13 mouse cellular contexts compared by ENCODE assay signal in the genomic region with DNA sequence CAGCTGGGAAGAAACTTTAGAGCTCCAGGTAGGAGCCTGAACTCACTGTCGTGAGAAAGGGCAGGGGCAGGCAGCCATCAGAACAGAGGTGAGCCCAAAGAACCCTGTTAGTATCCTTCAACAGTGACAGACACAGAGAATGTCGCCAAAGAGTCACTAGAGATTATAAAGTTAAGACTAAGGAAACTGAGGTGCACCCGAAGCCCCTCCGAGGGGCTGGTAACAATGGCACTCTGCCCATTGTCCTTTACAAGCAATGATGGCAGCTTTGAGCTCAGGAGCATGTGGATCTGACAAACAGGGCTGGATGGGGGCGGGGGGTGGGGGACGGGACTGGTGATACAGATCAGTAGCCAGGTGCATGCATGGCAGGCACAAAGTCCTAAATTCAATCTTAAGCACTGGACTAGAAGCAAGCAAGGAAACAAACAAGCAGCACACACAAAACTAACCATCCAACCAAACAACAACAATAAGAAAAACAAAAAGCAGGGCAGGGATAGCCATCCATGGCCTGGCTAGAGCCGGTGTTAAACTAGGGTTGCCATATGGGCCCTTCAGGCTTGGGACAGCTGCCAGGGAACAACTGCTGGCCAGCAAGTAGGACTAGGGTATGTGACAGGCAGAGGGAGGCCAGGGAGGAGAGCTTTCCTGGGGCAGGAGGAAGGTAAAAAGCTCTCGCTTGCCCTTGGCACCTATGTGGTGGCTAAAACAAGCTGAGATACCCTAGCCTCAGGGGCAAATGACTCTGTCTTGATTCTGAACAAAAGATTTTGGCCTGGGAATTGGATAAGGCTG. TPM values are rescaled to one million over a fixed set of nuclear protein-coding genes. Genes with fewer than 3 reads are reported as not detected.
A peak's percentile ranks its signal among the peaks of the same experiment; 100 is the strongest.
DNase-seq lines count a peak whose midpoint lies in the region; ATAC-seq lines count a peak whose summit lies in the region.
"Had no signal": no experiment of that assay in that cellular context is flagged by ENCODE, and none has a peak within 500 bp of the region (broad histone marks: within the 10 kb centered on the region; RNA-seq: fewer than 3 reads in every experiment).

No protein-coding gene starts in this region.

- no peak overlapping the region for H3K27ac ChIP-seq in hindbrain, embryonic 14.5 days
- H3K27ac ChIP-seq in hindbrain, embryonic 10.5 days, result no peak overlapping the region
- no peak overlapping the region for H3K27ac ChIP-seq in midbrain, embryonic 15.5 days
- H3K27ac ChIP-seq: limb, embryonic 12.5 days; midbrain, embryonic 10.5 days had no signal

- intact Hi-C loops in gastrocnemius, postnatal 14 days (cut with DNase I; ENCODE audit: low total_unique reads), result no loop called here

- H3K4me3 ChIP-seq in hindbrain, embryonic 14.5 days (replicated peaks; ENCODE audit: low read length), result no peak overlapping the region
- no peak overlapping the region for H3K4me3 ChIP-seq in hindbrain, embryonic 10.5 days
- no peak overlapping the region for H3K4me3 ChIP-seq in midbrain, embryonic 15.5 days
- H3K4me3 ChIP-seq: erythroblast, embryonic 14.5 days; limb, embryonic 12.5 days; midbrain, embryonic 10.5 days had no signal

- no peaks in the 10 kb centered on the region for H3K27me3 ChIP-seq in hindbrain, embryonic 14.5 days (ENCODE audit: control insufficient read depth, insufficient read depth, low read length)
- peaks cover 32% of the 10 kb centered on the region for H3K27me3 ChIP-seq in hindbrain, embryonic 10.5 days (ENCODE audit: insufficient read depth, poor library complexity, severe bottlenecking)
- no peaks in the 10 kb centered on the region for H3K27me3 ChIP-seq in midbrain, embryonic 15.5 days (replicated peaks)

- ATAC-seq in hindbrain, embryonic 14.5 days (ENCODE audit: low FRiP score), result no peak
- no peak for ATAC-seq in midbrain, embryonic 15.5 days (replicated peaks)

- H3K36me3 ChIP-seq in hindbrain, embryonic 14.5 days (replicated peaks; ENCODE audit: control insufficient read depth, insufficient read depth), result 0 out of 2 replicates have a peak, but pooled peaks cover 6% of the 10 kb centered on the region
- no peaks in the 10 kb centered on the region for H3K36me3 ChIP-seq in hindbrain, embryonic 10.5 days
- H3K36me3 ChIP-seq in midbrain, embryonic 15.5 days (replicated peaks), result no peaks in the 10 kb centered on the region
- H3K36me3 ChIP-seq: limb, embryonic 12.5 days; midbrain, embryonic 10.5 days had no signal

- H3K4me2 ChIP-seq in hindbrain, embryonic 14.5 days (replicated peaks), result no peak overlapping the region
- no peak overlapping the region for H3K4me2 ChIP-seq in midbrain, embryonic 15.5 days
- H3K4me2 ChIP-seq: limb, embryonic 12.5 days; lung, embryonic 14.5 days had no signal

- 71% methylated on average over 8 of the region's 8 CpGs for WGBS in hindbrain, embryonic 14.5 days
- 74% methylated on average over 8 of the region's 8 CpGs for WGBS in hindbrain, embryonic 10.5 days
- 75% methylated on average over 8 of the region's 8 CpGs for WGBS in midbrain, embryonic 15.5 days

- H3K9ac ChIP-seq in hindbrain, embryonic 14.5 days, result 0 out of 2 replicates have a peak overlapping the region, but pooled peaks have one; percentile 3
- no peak overlapping the region for H3K9ac ChIP-seq in midbrain, embryonic 15.5 days
- H3K9ac ChIP-seq: limb, embryonic 12.5 days; lung, embryonic 14.5 days had no signal

- H3K4me1 ChIP-seq in hindbrain, embryonic 14.5 days (replicated peaks; ENCODE audit: control insufficient read depth, insufficient read depth, low read length), result peaks cover 24% of the 10 kb centered on the region; the same call in 1 of the 2 replicates
- peaks cover 32% of the 10 kb centered on the region for H3K4me1 ChIP-seq in hindbrain, embryonic 10.5 days (replicated peaks)
- peaks cover 24% of the 10 kb centered on the region for H3K4me1 ChIP-seq in midbrain, embryonic 15.5 days

- DNase-seq in adrenal gland, postnatal 14 days, result peak; percentile 50
- DNase-seq in adrenal gland, adult 8-10 months, result no peak
- DNase-seq in hindbrain, embryonic 14.5 days (ENCODE audit: low spot score), result no peak
- no peak for DNase-seq in hindbrain, embryonic 10.5 days (ENCODE audit: low spot score)
- peak; percentile 94 for DNase-seq in cerebellum, adult 11 months
- DNase-seq in gastrocnemius, postnatal 14 days, result peak; percentile 59
- DNase-seq in lung, postnatal 14 days, result no peak
- DNase-seq: lung, embryonic 14.5 days had no signal

- no peaks in the 10 kb centered on the region for H3K9me3 ChIP-seq in hindbrain, embryonic 14.5 days (ENCODE audit: control insufficient read depth, low read length)
- H3K9me3 ChIP-seq in hindbrain, embryonic 10.5 days, result no peaks in the 10 kb centered on the region
- H3K9me3 ChIP-seq in midbrain, embryonic 15.5 days, result no peaks in the 10 kb centered on the region
- H3K9me3 ChIP-seq: limb, embryonic 12.5 days; midbrain, embryonic 10.5 days had no signal

RNA-seq across cellular contexts. Expression of a gene that starts 2.9 kb away (rescaled TPM):
- 2.3 and 2.8 TPM in 2 replicates for total RNA-seq in adrenal gland, postnatal 14 days (2021)
- total RNA-seq in adrenal gland, adult 8-10 months (2022), result 1 to 10 TPM; 1.0 to 1.6 (median 1.3) TPM
- 5.4 and 5.6 TPM in 2 replicates for polyA plus RNA-seq in hindbrain, embryonic 14.5 days (2014; fragmentation: Nextera tagmentation; extraction: Ambion mirVana)
- polyA plus RNA-seq in hindbrain, embryonic 10.5 days (2016; fragmentation: Nextera tagmentation; extraction: Ambion mirVana), result 1.4 and 2.6 TPM in 2 replicates
- total RNA-seq in gastrocnemius, postnatal 14 days (2021), result 10 to 100 TPM; 41.9 to 49.8 TPM
- 9.7 TPM in 2 replicates for polyA plus RNA-seq in midbrain, embryonic 15.5 days (2015; fragmentation: Nextera tagmentation; extraction: Ambion mirVana)
- total RNA-seq: neutrophil, adult 5-6 weeks had no signal
- polyA plus RNA-seq: erythroblast, embryonic 14.5 days had no signal

RNA-seq across cellular contexts. Expression of a gene that starts 5.2 kb away (rescaled TPM):
- total RNA-seq in adrenal gland, postnatal 14 days (2021), result 23.1 and 23.9 TPM in 2 replicates
- total RNA-seq in adrenal gland, adult 8-10 months (2022), result 10 to 100 TPM; 11.6 to 19.6 (median 17.9) TPM
- polyA plus RNA-seq in hindbrain, embryonic 14.5 days (2014; fragmentation: Nextera tagmentation; extraction: Ambion mirVana), result 16.7 and 19.1 TPM in 2 replicates
- polyA plus RNA-seq in hindbrain, embryonic 10.5 days (2016; fragmentation: Nextera tagmentation; extraction: Ambion mirVana), result 12.1 and 13.4 TPM in 2 replicates
- total RNA-seq in gastrocnemius, postnatal 14 days (2021), result 10 to 100 TPM; 12.0 to 13.2 TPM
- polyA plus RNA-seq in midbrain, embryonic 15.5 days (2015; fragmentation: Nextera tagmentation; extraction: Ambion mirVana), result 20.1 and 21.1 TPM in 2 replicates

RNA-seq across cellular contexts. Expression of a gene that starts 47.5 kb away (rescaled TPM):
- 20.5 and 63.5 TPM in 2 replicates for total RNA-seq in adrenal gland, postnatal 14 days (2021)
- total RNA-seq in adrenal gland, adult 8-10 months (2022), result 10 to 100 TPM in 1 of 4 experiments, 1 to 10 TPM in 3; 4.1 to 62.8 (median 6.5) TPM
- 6.0 and 6.7 TPM in 2 replicates for polyA plus RNA-seq in hindbrain, embryonic 14.5 days (2014; fragmentation: Nextera tagmentation; extraction: Ambion mirVana)
- polyA plus RNA-seq in hindbrain, embryonic 10.5 days (2016; fragmentation: Nextera tagmentation; extraction: Ambion mirVana), result 8.8 and 9.7 TPM in 2 replicates
- 10 to 100 TPM; 17.2 to 23.8 TPM for total RNA-seq in gastrocnemius, postnatal 14 days (2021)
- polyA plus RNA-seq in midbrain, embryonic 15.5 days (2015; fragmentation: Nextera tagmentation; extraction: Ambion mirVana), result 7.2 and 7.4 TPM in 2 replicates

RNA-seq across cellular contexts. Expression of a gene that starts 53.7 kb away (rescaled TPM):
- total RNA-seq in adrenal gland, postnatal 14 days (2021), result 34.9 and 42.8 TPM in 2 replicates
- 10 to 100 TPM; 32.7 to 41.4 (median 34.9) TPM for total RNA-seq in adrenal gland, adult 8-10 months (2022)
- polyA plus RNA-seq in hindbrain, embryonic 14.5 days (2014; fragmentation: Nextera tagmentation; extraction: Ambion mirVana), result 1.9 and 2.3 TPM in 2 replicates
- polyA plus RNA-seq in hindbrain, embryonic 10.5 days (2016; fragmentation: Nextera tagmentation; extraction: Ambion mirVana), result 4.9 and 5.1 TPM in 2 replicates
- total RNA-seq in gastrocnemius, postnatal 14 days (2021), result 10 to 100 TPM; 14.6 to 15.9 TPM
- polyA plus RNA-seq in midbrain, embryonic 15.5 days (2015; fragmentation: Nextera tagmentation; extraction: Ambion mirVana), result 2.2 TPM in 2 replicates

RNA-seq across cellular contexts. Expression of a gene that starts 56.1 kb away (rescaled TPM):
- 5.1 and 6.6 TPM in 2 replicates for total RNA-seq in adrenal gland, postnatal 14 days (2021)
- 10 to 100 TPM in 2 of 4 experiments, 1 to 10 TPM in 2; 9.1 to 17.3 (median 11.7) TPM for total RNA-seq in adrenal gland, adult 8-10 months (2022)
- polyA plus RNA-seq in hindbrain, embryonic 14.5 days (2014; fragmentation: Nextera tagmentation; extraction: Ambion mirVana), result 6.8 and 7.7 TPM in 2 replicates
- 0.87 and 2.9 TPM in 2 replicates for polyA plus RNA-seq in hindbrain, embryonic 10.5 days (2016; fragmentation: Nextera tagmentation; extraction: Ambion mirVana)
- total RNA-seq in gastrocnemius, postnatal 14 days (2021), result 1 to 10 TPM in 1 of 2 experiments, under 1 TPM in 1; 0.78 to 1.0 TPM
- 10.2 and 10.3 TPM in 2 replicates for polyA plus RNA-seq in midbrain, embryonic 15.5 days (2015; fragmentation: Nextera tagmentation; extraction: Ambion mirVana)
- polyA plus RNA-seq: erythroblast, embryonic 14.5 days; lung, embryonic 14.5 days had no signal

Comparison
In these comparisons a context has a peak if more than half of its experiments do, and no peak if none do; other contexts are left out.
1. DNase-seq: peak in adrenal gland, postnatal 14 days (single experiment), cerebellum, adult 11 months (single experiment) and gastrocnemius, postnatal 14 days (single experiment); none in adrenal gland, adult 8-10 months (single experiment), hindbrain, embryonic 14.5 days (single experiment), hindbrain, embryonic 10.5 days (single experiment) and lung, postnatal 14 days (single experiment).
2. RNA of a gene that starts 2.9 kb away (total RNA-seq): 41.9 to 49.8 TPM in gastrocnemius, postnatal 14 days; 2.3 to 2.8 TPM in adrenal gland, postnatal 14 days and 1.0 to 1.6 TPM in adrenal gland, adult 8-10 months; every median in the first group is over 10 times any median in the second.